Mouse (Mus musculus): Measurements from ENCODE around the gene Add3.

GRCm38 (mm10) chr19:53216761-53217538, 76.7 kb downstream of the Add3 start:
- no peak for TF ChIP-seq CTCF (conservative IDR thresholded peaks at IDR 0.05; ENCODE audit: low read length)
- TF ChIP-seq NANOG (IDR thresholded peaks at IDR 0.05; ENCODE audit: borderline replicate concordance, low read length) = no peak

Measured in E14TG2a.4 (cell line).